Mouse (Mus musculus): ENCODE results near the gene Usp43.

DNA sequence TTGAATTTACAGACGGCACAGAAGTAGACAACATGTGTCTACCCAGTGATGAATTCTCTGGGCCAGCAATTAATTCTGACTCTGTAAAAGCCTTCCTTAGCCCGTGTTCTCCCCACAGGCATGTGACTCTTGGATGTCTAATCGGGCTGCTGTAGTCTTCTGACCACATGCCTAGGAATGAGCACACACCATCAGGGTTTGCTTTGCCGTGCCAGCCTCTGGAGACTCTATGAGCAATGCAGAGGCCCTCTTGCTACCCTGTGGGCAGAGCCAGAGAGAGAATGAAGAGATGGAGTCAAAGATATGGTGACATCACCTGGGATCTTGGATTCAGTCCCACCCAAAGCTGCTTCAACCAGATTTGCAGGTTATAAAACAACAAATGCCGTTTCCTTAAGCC is 10.9 kb downstream of the Usp43 start:
- TF ChIP-seq POLR2A (IDR thresholded peaks at IDR 0.05; ENCODE audit: borderline replicate concordance, control insufficient read depth, low read depth, low read length) (no peak), CTCF (IDR thresholded peaks at IDR 0.05; ENCODE audit: control insufficient read depth, insufficient read depth, low read length) (no peak)

All from bone marrow, adult 2 months (tissue).